Mouse (Mus musculus) heart, embryonic 13.5 days (tissue): Measurements from ENCODE around the gene Guca1b. TPM values are rescaled to one million over a fixed set of nuclear protein-coding genes. Genes with fewer than 3 reads are reported as not detected.

Source experiments
- ATAC-seq: fragments of 200-750 bp; cut with Nextera tagmentation; 2 replicates; pipeline ENCODE4 v1.8.0; 2017; ENCODE audit warnings: moderate TSS enrichment; ENCODE audit not compliant: insufficient number of reproducible peaks, low FRiP score, low TSS enrichment; ENCODE audit errors: extremely low read depth
- H3K27ac ChIP-seq: fragments of 300-500 bp; sonication (generic); replicated peaks from 2 replicates; pipeline ENCODE4 v1.5.1; 2015; ENCODE audit warnings: moderate library complexity, mild to moderate bottlenecking, inconsistent platforms
- H3K27me3 ChIP-seq: fragments of 300-500 bp; sonication (generic); replicated peaks from 2 replicates; pipeline ENCODE4 v1.6.1; 2015; ENCODE audit warnings: mild to moderate bottlenecking, inconsistent platforms
- H3K36me3 ChIP-seq: fragments of 300-500 bp; sonication (generic); 2 replicates; pipeline ENCODE4 v1.6.1; 2015; ENCODE audit warnings: mild to moderate bottlenecking, inconsistent platforms
- H3K4me1 ChIP-seq: fragments of 300-500 bp; sonication (generic); 2 replicates; pipeline ENCODE4 v1.6.1; 2015; ENCODE audit warnings: inconsistent platforms
- H3K4me2 ChIP-seq: fragments of 300-500 bp; sonication (generic); 2 replicates; pipeline ENCODE4 v1.6.1; 2015; ENCODE audit warnings: inconsistent platforms, mild to moderate bottlenecking, moderate library complexity
- H3K4me3 ChIP-seq: fragments of 300-500 bp; sonication (generic); 2 replicates; pipeline ENCODE4 v1.5.1; 2015; ENCODE audit warnings: moderate library complexity, mild to moderate bottlenecking, inconsistent platforms
- H3K9ac ChIP-seq: fragments of 300-500 bp; sonication (generic); 2 replicates; pipeline ENCODE4 v1.6.1; 2015; ENCODE audit warnings: inconsistent platforms, mild to moderate bottlenecking, moderate library complexity
- H3K9me3 ChIP-seq: fragments of 300-500 bp; sonication (generic); 2 replicates; pipeline ENCODE4 v1.6.1; 2016; ENCODE audit warnings: inconsistent platforms
- WGBS: fragments of 180-500 bp; shearing (Covaris S2); methylation state at CpG from one replicate; pipeline ENCODE4 v1.1.7; 2015; ENCODE audit warnings: mixed read lengths; 5-methylcytosine and 5-hydroxymethylcytosine counted together
- polyA plus RNA-seq: library from polyadenylated mRNA; unstranded; fragments of >200 nt; fragmentation: Nextera tagmentation; extraction: Ambion mirVana; gene quantifications from 2 replicates; pipeline ENCODE4 v1.2.1, GENCODE M21; 2015

Gene Guca1b
- polyA plus RNA-seq, 1 experiment from 2014 or later, result 1.4 TPM

- H3K4me2 ChIP-seq, result no peak overlapping the region
- no peak overlapping the region for H3K27ac ChIP-seq
- 68% methylated on average over 6 of the region's 6 CpGs for WGBS
- H3K36me3 ChIP-seq, result no peaks in the 10 kb centered on the region
- H3K9me3 ChIP-seq, result no peaks in the 10 kb centered on the region
- peaks cover 64% of the 10 kb centered on the region for H3K4me1 ChIP-seq
- peak overlapping the region; percentile 33; the same call in 1 of the 2 replicates for H3K9ac ChIP-seq
- no peak for ATAC-seq
- peaks cover 19% of the 10 kb centered on the region for H3K27me3 ChIP-seq
- H3K4me3 ChIP-seq, result no peak overlapping the region
These were observed 53.4 kb downstream of the Guca1b start for GRCm38 (mm10) chr17:47438611-47439010.

GRCm38 (mm10) chr17:47439396-47440028 is 54.3 kb downstream of the Guca1b start:
- Histone ChIP-seq H3K4me3 (no peak overlapping the region), H3K27ac (peak overlapping the region; percentile 48), H3K4me1 (peaks cover 72% of the 10 kb centered on the region), H3K4me2 (no peak overlapping the region), H3K36me3 (no peaks in the 10 kb centered on the region), H3K9ac (no peak overlapping the region), H3K9me3 (no peaks in the 10 kb centered on the region), H3K27me3 (peaks cover 19% of the 10 kb centered on the region)
- ATAC-seq, result no peak
- WGBS, result 47% methylated on average over 9 of the region's 9 CpGs

- H3K4me2 ChIP-seq, result no peak overlapping the region
- H3K4me3 ChIP-seq, result no peak overlapping the region
- peaks cover 79% of the 10 kb centered on the region for H3K4me1 ChIP-seq
- no peak for ATAC-seq
- H3K9ac ChIP-seq, result no peak overlapping the region
- H3K9me3 ChIP-seq, result no peaks in the 10 kb centered on the region
- peak overlapping the region; percentile 48 for H3K27ac ChIP-seq
- no peaks in the 10 kb centered on the region for H3K36me3 ChIP-seq
- peaks cover 19% of the 10 kb centered on the region for H3K27me3 ChIP-seq
- WGBS, result 21% methylated on average over 9 of the region's 9 CpGs
These were observed 55.2 kb downstream of the Guca1b start for GRCm38 (mm10) chr17:47440359-47440890.

GRCm38 (mm10) chr17:47441296-47442051 is 56.3 kb downstream of the Guca1b start:
- Histone ChIP-seq H3K36me3 (no peaks in the 10 kb centered on the region), H3K27me3 (peaks cover 16% of the 10 kb centered on the region), H3K4me3 (no peak overlapping the region), H3K9ac (peak overlapping the region; percentile 42), H3K4me1 (peaks cover 84% of the 10 kb centered on the region), H3K9me3 (no peaks in the 10 kb centered on the region), H3K27ac (peak overlapping the region; percentile 75), H3K4me2 (no peak overlapping the region)
- ATAC-seq, result no peak
- WGBS, result 42% methylated on average over 19 of the region's 19 CpGs

GRCm38 (mm10) chr17:47442271-47442670 is 57.1 kb downstream of the Guca1b start:
- peaks cover 83% of the 10 kb centered on the region for H3K4me1 ChIP-seq
- no peak overlapping the region for H3K4me2 ChIP-seq
- ATAC-seq, result no peak
- 64% methylated on average over 3 of the region's 3 CpGs for WGBS
- no peak overlapping the region for H3K27ac ChIP-seq
- H3K4me3 ChIP-seq, result no peak overlapping the region
- peaks cover 14% of the 10 kb centered on the region for H3K27me3 ChIP-seq
- H3K36me3 ChIP-seq, result no peaks in the 10 kb centered on the region
- H3K9ac ChIP-seq, result no peak overlapping the region; the same call in 1 of the 2 replicates
- H3K9me3 ChIP-seq, result no peaks in the 10 kb centered on the region

Other genes starting within 250 kb of the Guca1b start
- 60.6 and 67.7 TPM in 2 replicates for gene Mrps10, start 16.5 kb upstream of the Guca1b start, polyA plus RNA-seq
- gene Guca1a, start 15.2 kb downstream of the Guca1b start, polyA plus RNA-seq, result 2.1 and 2.8 TPM in 2 replicates
- gene AI661453, start 51.2 kb downstream of the Guca1b start, polyA plus RNA-seq, result 0.82 and 1.2 TPM in 2 replicates
- gene 1700001C19Rik, start 52.0 kb downstream of the Guca1b start, polyA plus RNA-seq, result 0.66 and 0.99 TPM in 2 replicates
- gene Taf8, start 116.9 kb downstream of the Guca1b start, polyA plus RNA-seq, result 18.4 and 19.4 TPM in 2 replicates
- gene Ccnd3, start 119.7 kb downstream of the Guca1b start, polyA plus RNA-seq, result 451 and 478 TPM in 2 replicates
- gene Bysl, start 226.1 kb downstream of the Guca1b start, polyA plus RNA-seq, result 24.1 and 24.8 TPM in 2 replicates
- 25.1 and 27.5 TPM in 2 replicates for gene Med20, start 226.2 kb downstream of the Guca1b start, polyA plus RNA-seq
- 1.2 and 2.1 TPM in 2 replicates for gene Gm20517, start 226.2 kb downstream of the Guca1b start, polyA plus RNA-seq
- 2.6 and 3.3 TPM in 2 replicates for gene Usp49, start 245.3 kb downstream of the Guca1b start, polyA plus RNA-seq